8 mouse cellular contexts compared by ENCODE assay signal in the genomic region with DNA sequence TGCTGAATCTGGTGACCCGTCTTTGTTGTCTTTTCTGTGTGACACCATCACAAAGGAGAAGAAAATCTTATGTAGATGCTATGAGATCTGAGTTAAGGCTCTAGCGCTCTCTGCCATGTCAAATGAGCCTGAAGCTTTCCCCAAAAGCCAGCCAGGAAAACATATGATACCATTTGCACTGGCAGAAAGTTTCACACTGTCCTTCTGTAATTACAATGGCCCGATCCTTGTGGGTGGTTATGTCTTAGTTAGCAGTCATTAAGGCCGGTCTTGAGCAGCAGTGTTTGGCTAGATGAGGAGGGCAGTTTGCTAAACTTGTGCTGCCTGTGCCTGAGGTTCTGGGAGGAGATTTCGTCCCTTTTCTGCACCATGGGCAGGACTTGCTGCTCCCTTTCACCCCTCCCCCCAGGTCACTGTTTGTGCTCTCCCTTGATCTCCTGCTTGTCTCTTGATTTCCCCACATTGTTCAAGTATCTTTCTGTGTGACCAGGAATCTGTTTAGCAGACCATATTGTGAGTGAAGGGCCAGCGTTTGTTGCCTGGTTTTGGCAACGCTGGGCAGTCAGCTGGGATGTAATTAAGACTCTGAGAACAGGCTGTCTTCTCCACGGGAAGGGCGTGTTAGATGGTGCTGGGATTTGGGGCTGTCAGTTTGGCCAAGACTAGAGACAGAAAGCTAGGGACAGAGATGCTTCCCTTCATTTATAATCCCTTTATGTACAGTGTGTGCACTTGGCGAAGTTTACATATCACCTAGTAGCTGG.
DNase-seq lines count a peak whose midpoint lies in the region; ATAC-seq and TF ChIP-seq lines count a peak whose summit lies in the region.

No protein-coding gene starts in this region.

- peak; percentile 65; the same call in 1 of the 2 replicates for ATAC-seq in forebrain, embryonic 13.5 days
- ATAC-seq in forebrain, embryonic 12.5 days (ENCODE audit: low FRiP score): no peak
- ATAC-seq in erythroblast, adult 5-6 weeks (replicated peaks; ENCODE audit: low FRiP score, poor library complexity, severe bottlenecking): no peak

- DNase-seq in brain, embryonic 14.5 days (ENCODE audit: low read depth): peak; percentile 87
- peak; percentile 78 for DNase-seq in gastrocnemius, postnatal 25 days
- DNase-seq in layer of hippocampus, postnatal 14 days (ENCODE audit: low spot score in 2 of 2): peak; percentile 35 to 70
- DNase-seq in spleen, adult 12 weeks (ENCODE audit: low spot score): no peak
- DNase-seq in adrenal gland, adult 18-20 months (ENCODE audit: low spot score in 2 of 2): no peak

- no peaks in the 10 kb centered on the region for H3K27me3 ChIP-seq in forebrain, embryonic 13.5 days
- 0 out of 2 replicates have a peak, but pooled peaks cover 5% of the 10 kb centered on the region for H3K27me3 ChIP-seq in forebrain, embryonic 12.5 days

- no peak overlapping the region for H3K9ac ChIP-seq in forebrain, embryonic 13.5 days
- no peak overlapping the region for H3K9ac ChIP-seq in forebrain, embryonic 12.5 days

- H3K4me3 ChIP-seq in forebrain, embryonic 13.5 days: no peak overlapping the region
- no peak overlapping the region for H3K4me3 ChIP-seq in forebrain, embryonic 12.5 days (replicated peaks)

- no peak overlapping the region for H3K4me2 ChIP-seq in forebrain, embryonic 13.5 days
- no peak overlapping the region for H3K4me2 ChIP-seq in forebrain, embryonic 12.5 days

- H3K27ac ChIP-seq in forebrain, embryonic 13.5 days: peak overlapping the region; percentile 51; the same call in 1 of the 2 replicates
- no peak overlapping the region for H3K27ac ChIP-seq in forebrain, embryonic 12.5 days

- TF ChIP-seq CTCF in brain, embryonic 14.5 days (IDR thresholded peaks at IDR 0.05; ENCODE audit: borderline replicate concordance, extremely low read depth, insufficient read depth, insufficient read length): no peak

- no peak for TF ChIP-seq POLR2A in brain, embryonic 14.5 days (IDR thresholded peaks at IDR 0.05; ENCODE audit: borderline replicate concordance, extremely low read depth, insufficient read depth, insufficient read length, poor library complexity, severe bottlenecking)

- no peaks in the 10 kb centered on the region for H3K9me3 ChIP-seq in forebrain, embryonic 13.5 days (replicated peaks)
- no peaks in the 10 kb centered on the region for H3K9me3 ChIP-seq in forebrain, embryonic 12.5 days

- WGBS in forebrain, embryonic 13.5 days: 29% methylated on average over 10 of the region's 10 CpGs
- 34% methylated on average over 10 of the region's 10 CpGs for WGBS in forebrain, embryonic 12.5 days

- H3K4me1 ChIP-seq in forebrain, embryonic 13.5 days: peaks cover 29% of the 10 kb centered on the region
- H3K4me1 ChIP-seq in forebrain, embryonic 12.5 days: peaks cover 30% of the 10 kb centered on the region

- no peaks in the 10 kb centered on the region for H3K36me3 ChIP-seq in forebrain, embryonic 13.5 days (ENCODE audit: poor library complexity, severe bottlenecking)
- no peaks in the 10 kb centered on the region for H3K36me3 ChIP-seq in forebrain, embryonic 12.5 days (replicated peaks)

Comparison
In these comparisons a context has a peak if more than half of its experiments do, and no peak if none do; other contexts are left out.
1. DNase-seq: peak in brain, embryonic 14.5 days (single experiment), gastrocnemius, postnatal 25 days (single experiment) and layer of hippocampus, postnatal 14 days (2 of 2); none in spleen, adult 12 weeks (single experiment) and adrenal gland, adult 18-20 months (0 of 2).